Mouse (Mus musculus): ENCODE data around the gene Bhlhe40.

Gene Bhlhe40

GRCm38 (mm10) chr6:108663241-108664194 is 3.1 kb downstream of the Bhlhe40 start:
- DNase-seq (ENCODE audit: low spot score), result no peak

GRCm38 (mm10) chr6:108664533-108665150 is 4.2 kb downstream of the Bhlhe40 start:
- DNase-seq (ENCODE audit: low spot score), result no peak

- no peak for DNase-seq (ENCODE audit: low spot score)
Measured at GRCm38 (mm10) chr6:108665587-108665986, 5.2 kb downstream of the Bhlhe40 start.

- no peak for DNase-seq (ENCODE audit: low spot score)
Measured at GRCm38 (mm10) chr6:108666648-108667488, 6.4 kb downstream of the Bhlhe40 start.

- DNase-seq (ENCODE audit: low spot score), result no peak
Measured at GRCm38 (mm10) chr6:108667599-108668021, 7.2 kb downstream of the Bhlhe40 start.

GRCm38 (mm10) chr6:108668321-108668786 is 7.9 kb downstream of the Bhlhe40 start:
- peak; percentile 91 for DNase-seq (ENCODE audit: low spot score)

GRCm38 (mm10) chr6:108670276-108670675 is 9.8 kb downstream of the Bhlhe40 start:
- no peak for DNase-seq (ENCODE audit: low spot score)

- no peak for DNase-seq (ENCODE audit: low spot score)
Measured at GRCm38 (mm10) chr6:108670821-108671220, 10.4 kb downstream of the Bhlhe40 start.

GRCm38 (mm10) chr6:108672094-108672493 is 11.7 kb downstream of the Bhlhe40 start:
- no peak for DNase-seq (ENCODE audit: low spot score)

- DNase-seq (ENCODE audit: low spot score), result no peak
Measured at GRCm38 (mm10) chr6:108674221-108674620, 13.8 kb downstream of the Bhlhe40 start.

GRCm38 (mm10) chr6:108676783-108677340 is 16.4 kb downstream of the Bhlhe40 start:
- DNase-seq (ENCODE audit: low spot score), result no peak

GRCm38 (mm10) chr6:108677697-108678096 is 17.3 kb downstream of the Bhlhe40 start:
- no peak for DNase-seq (ENCODE audit: low spot score)

GRCm38 (mm10) chr6:108678227-108678626 is 17.8 kb downstream of the Bhlhe40 start:
- DNase-seq (ENCODE audit: low spot score), result no peak

- no peak for DNase-seq (ENCODE audit: low spot score)
Measured at GRCm38 (mm10) chr6:108680503-108680902, 20.1 kb downstream of the Bhlhe40 start.

- no peak for DNase-seq (ENCODE audit: low spot score)
Measured at GRCm38 (mm10) chr6:108681084-108681483, 20.7 kb downstream of the Bhlhe40 start.

GRCm38 (mm10) chr6:108683140-108683539 is 22.7 kb downstream of the Bhlhe40 start:
- DNase-seq (ENCODE audit: low spot score), result no peak

- DNase-seq (ENCODE audit: low spot score), result no peak
Measured at GRCm38 (mm10) chr6:108684430-108684829, 24.0 kb downstream of the Bhlhe40 start.

GRCm38 (mm10) chr6:108685758-108686355 is 25.4 kb downstream of the Bhlhe40 start:
- DNase-seq (ENCODE audit: low spot score), result no peak

- no peak for DNase-seq (ENCODE audit: low spot score)
Measured at GRCm38 (mm10) chr6:108686930-108687329, 26.5 kb downstream of the Bhlhe40 start.

GRCm38 (mm10) chr6:108688344-108688743 is 27.9 kb downstream of the Bhlhe40 start:
- DNase-seq (ENCODE audit: low spot score), result no peak

GRCm38 (mm10) chr6:108692986-108693385 is 32.6 kb downstream of the Bhlhe40 start:
- no peak for DNase-seq (ENCODE audit: low spot score)

All from lung, postnatal 25 days (tissue).